Mouse (Mus musculus): ENCODE measurements around the gene Nin. TPM values are rescaled to one million over a fixed set of nuclear protein-coding genes. Genes with fewer than 3 reads are reported as not detected.

Nin gene
- total and polyA plus RNA-seq, 3 experiments: 48.4 to 49.1 TPM; not detected in 1

DNA sequence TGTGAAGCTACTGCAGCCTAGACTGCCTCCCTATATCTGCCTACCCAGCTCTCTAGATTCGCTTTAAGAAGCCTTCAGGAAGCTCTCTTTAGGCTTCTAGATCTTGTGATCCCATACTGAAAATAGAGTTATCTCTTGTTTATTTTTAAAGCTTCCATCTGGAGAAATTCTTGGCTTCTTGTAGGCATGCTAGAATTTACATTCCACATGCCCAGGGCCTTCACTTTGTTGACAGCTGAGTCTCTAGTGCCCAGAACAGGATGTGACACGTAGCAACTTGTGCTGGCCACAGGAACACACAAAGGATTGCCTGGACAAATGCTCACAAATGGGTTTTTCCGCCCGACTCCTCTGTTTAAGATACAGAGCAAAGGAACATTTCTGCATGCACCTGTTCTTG is 97.6 kb downstream of the Nin start:
- H3K4me1 ChIP-seq (ENCODE audit: control insufficient read depth in 1 of 2, insufficient read depth in 2 of 2, low read length in 2 of 2): no peaks in the 10 kb centered on the region
- H3K9me3 ChIP-seq (replicated peaks; ENCODE audit: insufficient read depth, low read length): no peaks in the 10 kb centered on the region
- H3K36me3 ChIP-seq (ENCODE audit: control insufficient read depth in 1 of 2, insufficient read depth in 2 of 2, low read length in 2 of 2): peaks cover 5% of the 10 kb centered on the region in 2 experiments
- H3K27ac ChIP-seq (ENCODE audit: control insufficient read depth, low read depth, low read length): no peak overlapping the region
- no peaks in the 10 kb centered on the region for H3K79me2 ChIP-seq (ENCODE audit: control insufficient read depth, insufficient read depth, low read length, poor library complexity)
- TF ChIP-seq MYB (IDR thresholded peaks at IDR 0.05; ENCODE audit: low read depth, low read length) (no peak), UBTF (IDR thresholded peaks at IDR 0.05; ENCODE audit: borderline replicate concordance, insufficient read depth, low read depth, low read length) (no peak), MAFK (IDR thresholded peaks at IDR 0.05; ENCODE audit: borderline replicate concordance, low read depth, low read length) (no peak), KAT2A (conservative IDR thresholded peaks at IDR 0.05; ENCODE audit: low read depth, low read length) (no peak), RCOR1 (IDR thresholded peaks at IDR 0.05; ENCODE audit: low read depth, low read length) (no peak), TCF12 (IDR thresholded peaks at IDR 0.05; ENCODE audit: low read depth, low read length) (no peak), ZKSCAN1 (IDR thresholded peaks at IDR 0.05; ENCODE audit: low read depth, low read length) (no peak), USF1 (IDR thresholded peaks at IDR 0.05; ENCODE audit: low read depth, low read length) (no peak), RAD21 (IDR thresholded peaks at IDR 0.05; ENCODE audit: low read depth, low read length) (no peak), MAZ (IDR thresholded peaks at IDR 0.05; ENCODE audit: low read depth, low read length) (no peak), GATA1 (IDR thresholded peaks at IDR 0.05; ENCODE audit: low read depth, low read length) (no peak), CTCF (IDR thresholded peaks at IDR 0.05 in 2 of 3, conservative IDR thresholded peaks at IDR 0.05 in 1 of 3; ENCODE audit: control insufficient read depth in 1 of 3, insufficient read depth in 1 of 3, low read depth in 2 of 3, low read length in 3 of 3, poor library complexity in 1 of 3, severe bottlenecking in 1 of 3) (no peak), USF2 (IDR thresholded peaks at IDR 0.05; ENCODE audit: borderline replicate concordance in 1 of 2, insufficient read depth in 1 of 2, low read depth in 1 of 2, low read length in 2 of 2) (no peak), SIN3A (IDR thresholded peaks at IDR 0.05; ENCODE audit: low read length) (no peak), BHLHE40 (IDR thresholded peaks at IDR 0.05; ENCODE audit: borderline replicate concordance, low read depth, low read length) (no peak)
- H3K4me3 ChIP-seq (ENCODE audit: control insufficient read depth in 1 of 2, insufficient read depth in 1 of 2, low read depth in 2 of 2, low read length in 2 of 2): no peak overlapping the region
- H3K9ac ChIP-seq (ENCODE audit: control insufficient read depth, low read depth, low read length, poor library complexity, severe bottlenecking): no peak overlapping the region
- no peak for DNase-seq (ENCODE audit: low read depth, low spot score)
- H3K27me3 ChIP-seq (ENCODE audit: control insufficient read depth in 1 of 2, insufficient read depth in 2 of 2, low read length in 2 of 2): no peaks in the 10 kb centered on the region

DNA sequence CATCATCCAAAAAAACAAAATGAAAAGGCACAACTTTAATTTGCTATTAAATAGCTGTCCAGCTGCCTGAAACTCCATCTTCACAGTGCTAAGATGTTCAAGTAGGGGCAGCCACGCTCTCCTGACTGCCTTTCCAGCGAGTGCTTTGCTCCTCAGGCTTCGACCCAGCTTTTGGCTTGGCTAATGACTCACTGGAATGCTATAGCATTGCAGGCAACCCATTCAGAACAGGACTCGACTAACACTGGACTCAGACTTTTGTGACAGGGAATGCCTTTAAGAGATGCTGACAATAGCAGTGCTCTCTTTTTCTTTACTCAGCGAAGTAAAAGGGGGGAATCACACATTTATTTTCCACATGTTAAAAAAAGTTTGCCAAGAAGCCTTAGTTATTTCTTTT is 101.8 kb downstream of the Nin start:
- Histone ChIP-seq H3K79me2 (ENCODE audit: control insufficient read depth, insufficient read depth, low read length, poor library complexity) (no peaks in the 10 kb centered on the region), H3K9ac (ENCODE audit: control insufficient read depth, low read depth, low read length, poor library complexity, severe bottlenecking) (no peak overlapping the region), H3K9me3 (replicated peaks; ENCODE audit: insufficient read depth, low read length) (no peaks in the 10 kb centered on the region), H3K27me3 (ENCODE audit: control insufficient read depth in 1 of 2, insufficient read depth in 2 of 2, low read length in 2 of 2) (no peaks in the 10 kb centered on the region), H3K4me1 (ENCODE audit: control insufficient read depth in 1 of 2, insufficient read depth in 2 of 2, low read length in 2 of 2) (no peaks in the 10 kb centered on the region), H3K27ac (ENCODE audit: control insufficient read depth, low read depth, low read length) (no peak overlapping the region), H3K36me3 (ENCODE audit: control insufficient read depth in 1 of 2, insufficient read depth in 2 of 2, low read length in 2 of 2) (peaks cover 0 to 2% of the 10 kb centered on the region in 2 experiments; a peak in 1 of 4 replicates), H3K4me3 (ENCODE audit: control insufficient read depth in 1 of 2, insufficient read depth in 1 of 2, low read depth in 2 of 2, low read length in 2 of 2) (no peak overlapping the region)
- DNase-seq (ENCODE audit: low read depth, low spot score): no peak
- TF ChIP-seq ZNF384 (IDR thresholded peaks at IDR 0.05; ENCODE audit: low read depth, low read length): no peak
- no peak for TF ChIP-seq USF1 (IDR thresholded peaks at IDR 0.05; ENCODE audit: low read depth, low read length)
- TF ChIP-seq GATA1 (IDR thresholded peaks at IDR 0.05; ENCODE audit: low read depth, low read length): no peak
- TF ChIP-seq CHD2 (IDR thresholded peaks at IDR 0.05; ENCODE audit: low read length): no peak
- no peak for TF ChIP-seq ELF1 (IDR thresholded peaks at IDR 0.05; ENCODE audit: low read depth, low read length)
- no peak for TF ChIP-seq TCF12 (IDR thresholded peaks at IDR 0.05; ENCODE audit: low read depth, low read length)
- no peak for TF ChIP-seq TBP (IDR thresholded peaks at IDR 0.05; ENCODE audit: low read depth, low read length)
- no peak for TF ChIP-seq HCFC1 (IDR thresholded peaks at IDR 0.05; ENCODE audit: low read depth, low read length)
- TF ChIP-seq MAFK (IDR thresholded peaks at IDR 0.05; ENCODE audit: borderline replicate concordance, low read depth, low read length): no peak
- TF ChIP-seq MYB (IDR thresholded peaks at IDR 0.05; ENCODE audit: low read depth, low read length): no peak
- no peak for TF ChIP-seq KAT2A (conservative IDR thresholded peaks at IDR 0.05; ENCODE audit: low read depth, low read length)
- no peak for TF ChIP-seq MAZ (IDR thresholded peaks at IDR 0.05; ENCODE audit: low read depth, low read length)
- no peak for TF ChIP-seq ZKSCAN1 (IDR thresholded peaks at IDR 0.05; ENCODE audit: low read depth, low read length)
- TF ChIP-seq NRF1 (IDR thresholded peaks at IDR 0.05; ENCODE audit: insufficient read depth, low read depth, low read length, poor library complexity, severe bottlenecking): no peak
- no peak for TF ChIP-seq MEF2A (IDR thresholded peaks at IDR 0.05; ENCODE audit: extremely low read depth, insufficient replicate concordance, low read depth, low read length, poor library complexity, severe bottlenecking)
- no peak for TF ChIP-seq RCOR1 (IDR thresholded peaks at IDR 0.05; ENCODE audit: low read depth, low read length)
- no peak for TF ChIP-seq EP300 (IDR thresholded peaks at IDR 0.05; ENCODE audit: low read depth in 1 of 2, low read length in 2 of 2)
- TF ChIP-seq MAX (IDR thresholded peaks at IDR 0.05; ENCODE audit: low read length): no peak

All from MEL (cell line).